Mouse (Mus musculus): Measurements from ENCODE around the gene Gprin1.
"Not testable (repeated sequence)": the region's sequence is repeated elsewhere in the genome, so short reads cannot be mapped to it uniquely, and the experiment has no call there.

The Gprin1 gene

DNA sequence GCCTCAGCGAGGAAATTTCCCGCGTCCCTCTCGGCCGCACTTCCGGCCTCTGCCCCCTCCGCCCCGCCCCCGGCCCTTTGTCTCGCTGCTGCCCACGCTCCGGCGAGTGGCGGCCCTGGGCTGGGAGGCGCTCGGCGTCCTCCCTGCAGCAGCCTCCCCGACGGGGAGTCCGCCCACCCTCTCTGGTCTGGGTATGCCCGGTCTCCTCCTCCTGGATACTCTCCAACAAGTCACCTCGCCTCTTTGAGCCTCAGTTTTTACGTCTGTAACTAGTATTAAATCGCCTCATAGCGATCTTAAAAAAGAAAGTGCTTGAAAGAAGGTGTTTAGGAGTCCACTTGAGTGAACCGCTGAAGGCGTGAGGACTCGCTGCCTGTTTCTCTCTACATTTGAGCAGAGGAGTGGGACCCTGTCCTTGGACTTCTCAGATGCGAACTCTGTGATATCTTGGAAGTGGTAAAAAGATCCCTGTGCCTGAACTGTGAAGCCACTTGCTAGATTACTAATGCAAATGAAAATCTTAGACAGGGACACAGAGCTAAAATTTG is at the start of gene Gprin1:
Gene Gprin1, minus strand, starts transcription at position 11 of the 548 bp plus-strand sequence.
- CTCF ChIA-PET: no interaction called here

DNA sequence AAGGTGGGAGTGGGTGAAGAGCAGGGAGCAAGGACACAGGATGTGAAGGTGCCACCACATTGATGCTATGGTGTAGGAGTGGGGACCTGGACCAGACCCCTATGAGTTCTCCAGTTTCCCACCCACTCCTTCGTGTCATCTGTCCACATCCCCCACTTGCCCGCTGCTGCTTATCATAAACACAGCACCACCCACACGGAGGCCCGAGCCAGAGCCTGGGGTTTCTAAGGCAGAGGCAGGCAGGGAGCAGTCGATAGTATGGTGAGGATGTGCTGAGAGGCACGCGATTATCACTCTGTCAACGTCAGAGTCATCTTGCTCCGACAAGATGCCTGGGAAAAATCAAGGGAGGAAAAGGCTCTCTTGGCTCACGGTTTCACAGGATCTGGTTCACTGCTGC is 49.1 kb upstream of the Gprin1 start:
- CTCF ChIA-PET: no interaction called here

DNA sequence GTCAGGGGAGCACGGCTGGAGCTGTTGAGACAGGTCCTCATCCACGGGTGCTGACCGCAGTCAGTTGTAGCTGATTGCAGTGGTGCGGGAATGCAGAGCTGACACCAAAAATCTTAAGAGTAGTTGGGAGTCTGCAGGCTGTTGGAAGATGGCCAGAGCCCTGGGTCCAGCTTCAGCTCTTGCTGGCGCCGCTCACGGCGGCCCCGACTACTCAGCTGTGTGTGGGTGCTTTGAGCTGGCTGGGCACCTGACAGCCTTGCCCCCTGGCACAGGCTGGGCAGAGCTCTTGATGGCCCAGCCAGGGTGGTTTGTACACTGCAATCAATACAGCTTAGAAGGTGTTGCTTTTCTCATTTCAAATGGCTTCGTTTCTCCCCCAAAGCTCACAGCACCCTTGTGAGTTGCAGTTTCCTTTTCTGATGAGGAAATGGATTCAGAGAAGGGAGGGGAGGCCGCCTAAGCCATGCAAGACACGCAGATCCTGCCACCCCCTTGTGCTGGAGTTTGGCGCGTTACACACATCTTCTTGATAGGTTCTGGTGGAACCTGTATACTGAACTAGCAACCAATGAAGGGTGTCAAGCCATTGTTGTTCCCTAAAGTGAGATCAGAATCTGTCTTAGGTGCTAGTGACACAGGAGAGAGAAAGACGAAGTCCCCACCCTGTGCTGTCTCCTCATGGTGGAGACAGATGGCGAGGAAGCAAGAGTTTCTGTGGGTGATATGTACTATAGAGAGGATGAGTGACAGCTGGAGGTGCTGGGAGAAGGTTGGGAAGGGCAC is 48.4 kb upstream of the Gprin1 start:
- CTCF ChIA-PET: no interaction called here

GRCm38 (mm10) chr13:54797356-54797755 is 47.7 kb upstream of the Gprin1 start:
- CTCF ChIA-PET: no interaction called here

GRCm38 (mm10) chr13:54794843-54795242 is 45.2 kb upstream of the Gprin1 start:
- CTCF ChIA-PET: interaction anchor here (0.6 kb wide), 1 partner anchor 465 kb away, joined by 5 read pairs; no protein-coding TSS in a partner anchor

- CTCF ChIA-PET: interaction anchor here (0.7 kb wide), 1 partner anchor 307 kb away, joined by 4 read pairs; no protein-coding TSS in a partner anchor
These were observed 44.4 kb upstream of the Gprin1 start for GRCm38 (mm10) chr13:54794002-54794577.

DNA sequence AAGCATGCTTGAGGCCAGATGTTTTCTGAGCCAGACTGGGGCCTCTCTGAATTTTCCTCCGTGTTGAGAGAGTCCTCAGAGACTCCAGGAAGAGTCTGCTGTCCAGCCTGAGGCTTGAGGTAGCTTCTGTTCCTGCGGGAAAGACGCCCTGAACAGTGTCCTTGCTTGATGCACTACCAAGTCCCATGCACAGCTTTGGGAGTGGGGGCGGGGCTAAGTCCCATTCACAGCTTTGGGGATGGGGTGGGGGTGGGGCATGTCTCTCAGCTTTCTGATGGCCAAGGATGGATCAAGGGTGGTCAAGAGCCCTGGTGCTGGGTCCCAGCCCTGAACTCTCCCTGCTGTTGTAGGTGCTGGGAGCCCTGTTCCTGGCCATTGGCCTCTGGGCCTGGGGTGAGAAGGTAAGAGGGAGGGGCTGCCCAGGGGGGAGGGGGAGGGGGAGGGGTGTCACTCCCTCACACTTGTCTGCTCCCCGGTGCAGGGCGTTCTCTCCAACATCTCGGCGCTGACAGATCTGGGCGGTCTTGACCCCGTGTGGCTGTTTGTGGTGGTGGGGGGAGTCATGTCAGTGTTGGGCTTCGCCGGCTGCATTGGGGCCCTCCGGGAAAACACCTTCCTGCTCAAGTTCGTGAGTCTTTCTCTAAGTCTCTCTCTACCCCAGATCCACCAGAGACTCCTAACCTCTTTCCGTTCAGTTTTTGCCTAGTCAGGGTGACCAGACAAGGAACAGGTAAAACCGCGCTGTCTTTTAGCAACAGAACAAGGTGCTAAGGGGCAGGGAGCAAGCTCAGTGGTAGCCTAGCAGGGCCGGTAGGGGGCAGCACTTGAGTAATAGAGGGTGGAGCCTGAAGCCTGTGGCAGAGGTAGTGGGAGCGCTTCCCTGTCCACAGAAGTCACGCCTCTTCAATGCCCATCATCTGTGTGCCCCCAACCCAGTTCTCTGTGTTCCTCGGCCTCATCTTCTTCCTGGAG is 42.9 kb upstream of the Gprin1 start:
- CTCF ChIA-PET: interaction anchor here (0.6 kb wide), 1 partner anchor 360 kb away, joined by 3 read pairs; the partner anchor contains the start of gene Fgfr4

DNA sequence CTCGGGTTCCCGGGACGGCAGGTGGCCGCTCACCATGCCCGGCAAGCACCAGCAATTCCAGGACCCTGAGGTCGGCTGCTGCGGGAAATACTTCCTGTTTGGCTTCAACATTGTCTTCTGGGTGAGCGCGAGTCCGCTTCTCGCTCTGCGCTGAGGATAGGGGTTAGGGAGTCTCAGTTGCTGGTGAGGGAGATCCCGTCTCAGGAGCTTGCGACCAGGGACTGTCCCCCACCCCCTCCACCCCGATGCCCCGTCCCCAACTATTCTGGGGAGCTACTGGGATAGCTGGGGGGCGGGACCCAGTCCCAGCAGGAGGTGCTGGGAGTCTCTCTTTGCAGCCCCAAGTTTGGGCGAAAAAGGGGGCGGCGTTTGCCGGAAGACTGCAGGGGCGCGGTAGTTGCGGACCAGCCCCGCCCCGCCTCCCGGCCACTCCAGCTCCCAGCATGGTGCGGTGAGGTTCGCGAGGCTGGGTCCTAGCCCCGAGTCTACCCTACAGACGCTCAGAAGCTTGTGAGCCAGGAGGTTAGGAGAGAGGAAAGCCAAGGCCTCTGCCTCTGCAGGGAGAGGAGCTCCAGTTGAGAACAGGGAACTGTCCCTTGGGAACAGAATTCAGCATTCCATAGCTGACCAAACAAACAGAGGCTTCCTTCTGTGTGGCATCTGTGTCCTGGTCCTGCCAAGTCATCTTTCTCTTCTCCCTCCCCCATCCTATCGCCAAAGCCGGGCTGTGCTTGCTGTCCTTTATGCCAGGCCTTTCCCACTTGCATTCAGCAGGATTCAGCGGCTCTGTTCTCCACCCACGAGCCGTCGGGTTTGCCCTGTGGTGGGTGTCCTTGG is 40.1 kb upstream of the Gprin1 start:
- CTCF ChIA-PET: interaction anchor here (0.6 kb wide), 1 partner anchor 167 kb away, joined by 3 read pairs; no protein-coding TSS in a partner anchor

- CTCF ChIA-PET: no interaction called here
These were observed 39.3 kb upstream of the Gprin1 start, which contains the start of gene Tspan17 for GRCm38 (mm10) chr13:54788740-54789560. Tspan17 (plus strand) TSS chr13:54789377.

DNA sequence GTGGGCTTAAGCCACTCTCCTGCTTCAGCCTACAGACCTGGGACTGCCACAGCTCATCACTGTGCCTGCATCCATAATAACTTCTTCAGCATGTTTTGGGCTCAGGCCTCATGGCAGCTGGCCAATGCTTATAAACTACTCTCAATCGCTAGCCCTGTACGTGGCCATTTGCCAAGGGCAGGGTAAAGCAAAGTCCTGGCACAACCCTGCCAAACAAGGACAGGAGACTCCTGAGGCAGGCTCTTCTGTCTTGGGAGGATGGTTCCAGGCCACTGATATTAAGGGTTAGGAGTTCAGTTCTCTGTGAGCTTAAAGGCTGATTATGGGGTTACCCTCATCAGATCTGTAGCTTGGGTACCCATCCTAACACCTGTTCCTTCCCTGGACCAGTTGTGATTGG is 37.9 kb upstream of the Gprin1 start:
- CTCF ChIA-PET: not testable (repeated sequence)

GRCm38 (mm10) chr13:54783698-54784097 is 34.0 kb upstream of the Gprin1 start, which contains the start of gene Eif4e1b:
Eif4e1b (plus strand) TSS chr13:54783998.
- CTCF ChIA-PET: no interaction called here

- CTCF ChIA-PET: no interaction called here
These were observed 33.6 kb upstream of the Gprin1 start for GRCm38 (mm10) chr13:54783235-54783634.

- CTCF ChIA-PET: no interaction called here
These were observed 31.4 kb upstream of the Gprin1 start for GRCm38 (mm10) chr13:54781086-54781485.

GRCm38 (mm10) chr13:54780592-54780991 is 30.9 kb upstream of the Gprin1 start:
- CTCF ChIA-PET: no interaction called here

DNA sequence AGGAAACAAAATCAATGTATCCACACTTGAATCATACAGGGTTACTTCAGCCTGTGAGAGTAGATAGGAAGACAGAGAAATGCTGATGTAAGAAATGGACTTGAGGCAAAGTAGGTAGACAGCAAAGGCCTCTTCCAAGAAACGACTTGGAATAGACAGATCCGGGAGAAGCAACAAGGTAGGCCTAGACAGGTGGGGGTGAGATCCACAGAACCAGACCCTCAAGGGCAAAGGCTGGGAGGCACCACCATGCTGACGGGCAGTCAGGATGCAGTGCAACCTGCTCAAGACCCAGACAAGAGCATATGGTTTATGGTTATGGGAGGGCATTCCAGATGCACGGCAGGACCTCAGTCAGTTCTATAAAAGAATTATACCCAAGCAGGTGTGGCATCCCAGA is 17.3 kb upstream of the Gprin1 start:
- CTCF ChIA-PET: no interaction called here

DNA sequence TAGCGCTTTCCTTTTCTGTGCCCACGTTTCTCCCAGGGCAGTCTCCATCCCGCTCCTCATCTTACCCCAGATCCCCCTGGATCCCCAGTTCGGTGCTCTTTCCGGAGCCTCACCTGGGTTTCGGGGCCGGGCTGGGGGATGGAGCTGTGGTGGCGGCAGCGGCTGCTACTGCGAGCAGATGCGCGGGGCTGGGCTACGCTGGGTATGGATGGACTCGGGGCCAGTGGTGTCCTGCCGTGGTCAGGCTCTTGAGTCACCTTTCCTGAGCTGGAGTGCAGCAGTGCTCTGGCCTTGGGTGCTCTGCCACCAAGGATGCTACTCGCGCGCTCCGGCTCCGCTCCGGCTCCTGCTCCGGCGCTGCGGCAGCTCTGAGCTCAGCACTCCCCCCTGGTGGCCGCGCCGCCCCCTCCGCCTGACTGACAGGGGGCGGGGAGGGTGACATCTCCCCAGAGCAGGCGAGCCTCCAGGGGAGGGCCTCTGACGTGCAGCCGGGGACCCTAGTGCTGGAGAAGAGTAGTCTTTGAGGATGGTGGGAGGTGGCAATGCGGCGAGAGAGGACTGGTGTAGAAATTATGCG is 16.6 kb upstream of the Gprin1 start, which contains the start of gene Sncb:
Gene Sncb, minus strand, starts transcription at position 404 of the 577 bp plus-strand sequence.
- CTCF ChIA-PET: no interaction called here

GRCm38 (mm10) chr13:54765281-54766191 is 15.9 kb upstream of the Gprin1 start:
- CTCF ChIA-PET: no interaction called here

GRCm38 (mm10) chr13:54760906-54761305 is 11.2 kb upstream of the Gprin1 start:
- CTCF ChIA-PET: no interaction called here

Data from spleen, embryonic (tissue).